Mouse (Mus musculus) cerebellum, adult 11-12 months (tissue): ENCODE results near the gene Atp13a3.

Source experiments
- DNase-seq: peaks from one replicate; pipeline ENCODE4 v3.0.0; 2022

Gene Atp13a3

GRCm38 (mm10) chr16:30271941-30272595 lies 133.7 kb downstream of the Atp13a3 start:
- DNase-seq = no peak

GRCm38 (mm10) chr16:30271223-30271761 lies 134.5 kb downstream of the Atp13a3 start:
- DNase-seq = no peak

GRCm38 (mm10) chr16:30267359-30267758 lies 138.4 kb downstream of the Atp13a3 start, which contains the start of gene Cpn2:
Cpn2 (minus strand) TSS chr16:30267499.
- no peak for DNase-seq

- DNase-seq = no peak
These were observed 139.2 kb downstream of the Atp13a3 start for GRCm38 (mm10) chr16:30266561-30266960.

DNA sequence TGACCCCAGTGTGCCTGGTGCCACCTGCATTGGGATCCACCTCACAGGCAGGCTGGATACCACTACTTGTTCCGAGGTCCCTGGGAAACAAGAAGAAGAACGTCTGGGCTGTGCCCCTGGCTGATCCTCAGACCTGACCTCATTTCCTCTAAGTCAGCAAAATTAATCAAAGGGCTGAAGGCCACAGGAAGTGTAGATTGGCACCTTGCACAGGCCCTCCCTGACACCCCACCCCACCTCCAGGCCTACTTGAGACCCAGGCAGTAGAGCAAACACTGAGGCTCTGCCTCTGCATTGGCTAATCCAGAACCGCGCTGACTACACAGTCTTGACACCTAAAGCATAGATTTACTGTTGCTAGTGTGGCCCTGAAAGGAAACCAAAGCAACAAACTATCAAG lies 140.2 kb downstream of the Atp13a3 start:
- no peak for DNase-seq

DNA sequence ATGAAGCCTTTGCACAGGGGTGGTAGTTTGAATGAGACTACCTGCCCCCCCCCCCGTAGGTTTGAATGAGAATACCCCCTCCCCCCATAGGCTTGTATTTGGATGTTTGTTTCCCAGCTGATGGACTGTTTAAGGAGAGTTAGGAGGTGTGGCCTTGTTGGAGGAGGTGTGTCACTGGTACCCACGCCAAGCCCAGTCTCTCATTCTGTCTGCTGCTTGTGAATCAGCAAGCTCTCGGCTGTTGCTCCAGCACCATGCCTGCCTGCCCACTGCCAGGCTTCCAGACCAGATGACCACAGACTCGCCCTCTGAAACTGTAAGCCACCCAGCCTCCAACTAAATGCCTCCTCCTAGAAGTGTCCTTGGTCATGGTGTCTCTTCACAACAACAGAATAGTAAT lies 142.6 kb downstream of the Atp13a3 start:
- no peak for DNase-seq

DNA sequence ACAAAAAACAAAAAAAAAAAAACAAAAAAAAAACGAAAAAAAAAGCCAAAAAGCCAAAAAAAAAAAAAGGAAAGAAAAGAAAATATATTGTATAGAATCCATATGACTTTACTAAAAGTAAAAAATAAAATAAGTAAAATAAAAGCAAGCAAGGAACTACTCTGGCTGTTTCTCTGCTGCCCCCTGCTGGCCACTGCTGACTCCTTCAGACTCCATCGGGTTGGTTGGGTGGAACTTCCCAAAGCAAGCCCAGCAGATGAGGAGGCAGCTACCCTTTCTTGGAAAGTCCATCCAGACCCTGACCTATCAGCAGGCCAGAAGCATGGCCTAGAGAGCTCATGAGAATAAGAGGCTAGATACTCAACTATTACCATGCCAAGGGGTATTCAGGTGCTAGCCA lies 143.1 kb downstream of the Atp13a3 start:
- peak; percentile 17 for DNase-seq
